Mouse (Mus musculus) CH12.LX (cell line): ENCODE results near the gene Gm44973. TPM values are rescaled to one million over a fixed set of nuclear protein-coding genes. Genes with fewer than 3 reads are reported as not detected.

Experiments used
- DNase-seq: peaks from one replicate; pipeline ENCODE4 v3.0.0-alpha.2; 2013; ENCODE audit errors: extremely low read depth
- H3K27ac ChIP-seq: 2 replicates; pipeline ENCODE4 v1.5.1; 2012; ENCODE audit warnings: low read depth, mild to moderate bottlenecking, control low read depth, moderate library complexity; ENCODE audit not compliant: insufficient read depth
- H3K27me3 ChIP-seq: replicated peaks from 2 replicates; pipeline ENCODE3; 2012; ENCODE audit warnings: inconsistent platforms
- H3K36me3 ChIP-seq, 2 experiments: replicated peaks in 1 of 2; 2 replicates each; pipeline versions ENCODE3 to v1.6.1; 2012; ENCODE audit warnings: inconsistent platforms in 1 of 2, low read length in 1 of 2, mild to moderate bottlenecking in 1 of 2, mixed read lengths in 1 of 2, moderate library complexity in 1 of 2; ENCODE audit not compliant: control insufficient read depth in 1 of 2, insufficient read depth in 1 of 2
- H3K4me1 ChIP-seq, 2 experiments: 2 replicates each; pipeline ENCODE4 v1.6.1; 2012; ENCODE audit warnings: inconsistent platforms in 1 of 2, moderate library complexity in 1 of 2; ENCODE audit not compliant: insufficient read depth in 2 of 2, control insufficient read depth in 1 of 2
- H3K4me2 ChIP-seq: 2 replicates; pipeline ENCODE4 v1.6.1; 2012; ENCODE audit warnings: low read depth, mild to moderate bottlenecking, control low read depth; ENCODE audit not compliant: poor library complexity, insufficient read depth, severe bottlenecking
- H3K4me3 ChIP-seq, 3 experiments: fragments of 150-350 bp in 1 of 3; sonication (generic) in 1 of 3; replicated peaks in 1 of 3; 2 replicates each; pipeline versions ENCODE3 to v1.5.1; 2011 to 2012; ENCODE audit warnings: low read depth in 2 of 3, low read length in 2 of 3, mild to moderate bottlenecking in 2 of 3, moderate library complexity in 2 of 3, control low read depth in 1 of 3, improper control_type of control experiment in 1 of 3, inconsistent platforms in 1 of 3, mixed read lengths in 1 of 3; ENCODE audit not compliant: poor library complexity in 1 of 3
- H3K79me2 ChIP-seq: replicated peaks from 2 replicates; pipeline ENCODE4 v1.6.1; 2012; ENCODE audit warnings: mild to moderate bottlenecking, moderate library complexity; ENCODE audit not compliant: control insufficient read depth, poor library complexity, insufficient read depth, severe bottlenecking; ENCODE audit errors: extremely low read depth
- H3K9ac ChIP-seq: 2 replicates; pipeline ENCODE4 v1.6.1; 2012; ENCODE audit warnings: low read depth, mild to moderate bottlenecking, control low read depth, moderate library complexity; ENCODE audit not compliant: insufficient read depth
- H3K9me3 ChIP-seq: replicated peaks from 2 replicates; pipeline ENCODE3; 2012; ENCODE audit warnings: low read length, inconsistent platforms, mixed read lengths
- BHLHE40 ChIP-seq: IDR thresholded peaks from 2 replicates; pipeline ENCODE4 v1.6.1; 2011; ENCODE audit warnings: mild to moderate bottlenecking, low read depth, low read length, improper control_type of control experiment
- CTCF ChIP-seq, 2 experiments: IDR thresholded peaks in 1 of 2; conservative IDR thresholded peaks in 1 of 2; 2 replicates each; pipeline ENCODE4 v1.5.1; 2011 to 2012; ENCODE audit warnings: low read depth in 2 of 2, low read length in 2 of 2, improper control_type of control experiment in 1 of 2, inconsistent platforms in 1 of 2, mild to moderate bottlenecking in 1 of 2, moderate library complexity in 1 of 2
- E2F4 ChIP-seq: IDR thresholded peaks from 2 replicates; pipeline ENCODE4 v1.6.1; 2011; ENCODE audit warnings: low read depth, low read length, improper control_type of control experiment; ENCODE audit not compliant: insufficient replicate concordance
- EP300 ChIP-seq: IDR thresholded peaks from 2 replicates; pipeline ENCODE4 v1.6.1; 2011; ENCODE audit warnings: low read length, improper control_type of control experiment
- GABPA ChIP-seq: IDR thresholded peaks from 2 replicates; pipeline ENCODE4 v1.6.1; 2012; ENCODE audit warnings: low read depth, low read length, improper control_type of control experiment, inconsistent platforms; ENCODE audit not compliant: insufficient replicate concordance
- HCFC1 ChIP-seq: IDR thresholded peaks from 2 replicates; pipeline ENCODE4 v1.6.1; 2012; ENCODE audit warnings: low read depth, mild to moderate bottlenecking, inconsistent platforms, low read length, improper control_type of control experiment
- IRF4 ChIP-seq: IDR thresholded peaks from 2 replicates; pipeline ENCODE4 v1.6.1; 2014; ENCODE audit warnings: low read depth, mild to moderate bottlenecking, inconsistent platforms, low read length, improper control_type of control experiment
- MAFK ChIP-seq: IDR thresholded peaks from 2 replicates; pipeline ENCODE4 v1.6.1; 2011; ENCODE audit warnings: low read length, improper control_type of control experiment; ENCODE audit not compliant: insufficient replicate concordance
- MAX ChIP-seq: IDR thresholded peaks from 2 replicates; pipeline ENCODE4 v1.6.1; 2011; ENCODE audit warnings: low read length, improper control_type of control experiment
- MXI1 ChIP-seq: IDR thresholded peaks from 2 replicates; pipeline ENCODE4 v1.6.1; 2011; ENCODE audit warnings: mild to moderate bottlenecking, low read depth, low read length, improper control_type of control experiment
- MYC ChIP-seq: IDR thresholded peaks from 2 replicates; pipeline ENCODE4 v1.6.1; 2011; ENCODE audit warnings: low read depth, mild to moderate bottlenecking, improper control_type of control experiment, low read length
- NRF1 ChIP-seq: IDR thresholded peaks from 2 replicates; pipeline ENCODE4 v1.6.1; 2014; ENCODE audit warnings: low read depth, mild to moderate bottlenecking, inconsistent platforms, low read length, improper control_type of control experiment, moderate library complexity
- PAX5 ChIP-seq: IDR thresholded peaks from 2 replicates; pipeline ENCODE4 v1.6.1; 2012; ENCODE audit warnings: low read length, inconsistent platforms, mixed read lengths
- RCOR1 ChIP-seq: conservative IDR thresholded peaks from 2 replicates; pipeline ENCODE4 v1.6.1; 2012; ENCODE audit warnings: low read depth, mild to moderate bottlenecking, inconsistent platforms, low read length, improper control_type of control experiment
- TCF12 ChIP-seq: IDR thresholded peaks from 2 replicates; pipeline ENCODE4 v1.6.1; 2014; ENCODE audit warnings: low read depth, mild to moderate bottlenecking, inconsistent platforms, low read length, improper control_type of control experiment
- UBTF ChIP-seq: IDR thresholded peaks from 2 replicates; pipeline ENCODE4 v1.6.1; 2012; ENCODE audit warnings: low read depth, mild to moderate bottlenecking, inconsistent platforms, low read length, improper control_type of control experiment, moderate library complexity
- USF2 ChIP-seq: conservative IDR thresholded peaks from 2 replicates; pipeline ENCODE4 v1.6.1; 2011; ENCODE audit warnings: low read depth, low read length, improper control_type of control experiment
- ZC3H11A ChIP-seq: IDR thresholded peaks from 2 replicates; pipeline ENCODE4 v1.6.1; 2012; ENCODE audit warnings: low read depth, mild to moderate bottlenecking, inconsistent platforms, low read length, improper control_type of control experiment
- ZKSCAN1 ChIP-seq: IDR thresholded peaks from 2 replicates; pipeline ENCODE4 v1.6.1; 2012; ENCODE audit warnings: low read depth, inconsistent platforms, low read length, improper control_type of control experiment, borderline replicate concordance
- ZMIZ1 ChIP-seq: IDR thresholded peaks from 2 replicates; pipeline ENCODE4 v1.6.1; 2012; ENCODE audit warnings: low read depth, mild to moderate bottlenecking, inconsistent platforms, low read length, improper control_type of control experiment
- dilution Hi-C: fragments of 300-500 bp; cut with MboI; formaldehyde crosslinking; loops from 2 replicates; pipeline ENCODE4 v1.14.3; 2020; ENCODE audit warnings: low sequenced_read_pairs; ENCODE audit not compliant: extremely low pct_unique_long_range_greater_than_20kb, extremely low pct_ligation_motif_present
- in situ Hi-C: fragments of 300-500 bp; cut with MboI; formaldehyde crosslinking; loops from 3 replicates; pipeline ENCODE4 v1.14.3; 2019; ENCODE audit warnings: low sequenced_read_pairs, low pct_ligation_motif_present, low pct_unique_long_range_greater_than_20kb, mixed read lengths
- polyA plus RNA-seq: library from polyadenylated mRNA; unstranded; fragments of >175 nt; gene quantifications from 2 replicates; pipeline ENCODE4 v1.2.1, GENCODE M21; 2012; ENCODE audit warnings: low read depth; ENCODE audit not compliant: insufficient read length
- total RNA-seq, 2 experiments: library from RNA; depleted of rRNA; stranded (reverse); fragments of 300-350 nt in 1 of 2; fragments of >200 nt in 1 of 2; gene quantifications; 2 replicates each; pipeline ENCODE4 v1.2.3; 2012 to 2014

Gene Gm44973
- total and polyA plus RNA-seq, 3 experiments, result 1.3 to 6.3 TPM; not detected in 1

DNA sequence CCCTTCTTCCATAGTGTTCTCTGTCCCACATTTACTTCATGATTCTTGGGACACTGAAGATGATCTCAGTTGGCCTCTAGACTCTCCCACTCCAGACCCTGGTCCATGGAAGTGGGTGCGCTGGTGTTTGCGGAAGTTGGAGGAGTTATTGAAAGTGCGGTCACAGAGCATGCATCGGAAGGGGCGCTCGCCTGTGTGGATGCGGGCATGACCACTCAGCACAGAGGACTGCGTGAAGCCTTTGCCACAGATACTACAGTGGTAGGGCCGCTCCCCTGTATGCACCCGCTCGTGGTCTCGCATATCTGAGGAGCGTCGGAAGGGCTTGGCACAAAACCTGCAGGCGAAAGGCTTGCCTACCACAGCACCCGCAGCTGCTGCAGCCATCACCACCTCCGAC is 20.3 kb downstream of the Gm44973 start:
- H3K36me3 ChIP-seq, result peaks cover 27 to 57% of the 10 kb centered on the region in 2 experiments
- no peaks in the 10 kb centered on the region for H3K27me3 ChIP-seq
- H3K9me3 ChIP-seq, result peaks cover 13% of the 10 kb centered on the region
- no peak overlapping the region for H3K4me3 ChIP-seq
- in situ Hi-C loops (no loop called here), dilution Hi-C loops (no loop called here)
- H3K27ac ChIP-seq, result no peak overlapping the region
- H3K4me1 ChIP-seq, result peaks cover 4 to 17% of the 10 kb centered on the region in 2 experiments
- no peak overlapping the region for H3K4me2 ChIP-seq
- H3K79me2 ChIP-seq, result 0 out of 2 replicates have a peak, but pooled peaks cover 5% of the 10 kb centered on the region
- TF ChIP-seq E2F4 (no peak), USF2 (no peak), MXI1 (no peak), PAX5 (no peak), ZKSCAN1 (no peak), RCOR1 (no peak), MYC (no peak), HCFC1 (no peak), BHLHE40 (no peak), ZMIZ1 (no peak), UBTF (no peak)
- no peak overlapping the region for H3K9ac ChIP-seq
- no peak for DNase-seq

DNA sequence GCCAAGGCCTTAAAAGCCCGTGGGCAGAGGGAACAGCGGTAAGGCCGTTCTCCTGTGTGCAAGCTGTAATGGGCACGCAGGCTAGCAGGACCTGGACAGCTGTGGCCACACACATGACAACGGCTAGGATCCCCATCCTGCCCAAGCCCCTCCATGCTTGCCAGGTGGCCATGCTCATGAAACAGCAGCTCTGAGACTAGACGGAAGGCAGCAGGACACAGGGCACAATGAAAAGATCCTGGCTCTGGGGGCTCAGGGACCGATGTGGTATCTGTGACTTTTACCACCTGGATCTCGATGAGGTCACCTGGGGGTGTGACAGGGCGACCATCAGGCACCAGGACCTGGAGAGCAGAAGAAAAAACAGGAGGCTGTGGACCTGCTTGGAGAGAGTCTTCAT is 20.8 kb downstream of the Gm44973 start:
- dilution Hi-C loops, result no loop called here
- Histone ChIP-seq H3K9me3 (peaks cover 8% of the 10 kb centered on the region), H3K27ac (no peak overlapping the region)

More for the DNA sequence above, 20.8 kb downstream of the Gm44973 start:
- Histone ChIP-seq H3K9ac (no peak overlapping the region), H3K4me2 (no peak overlapping the region), H3K4me3 (no peak overlapping the region), H3K36me3 (peaks cover 22 to 54% of the 10 kb centered on the region in 2 experiments), H3K79me2 (0 out of 2 replicates have a peak, but pooled peaks cover 5% of the 10 kb centered on the region), H3K27me3 (no peaks in the 10 kb centered on the region), H3K4me1 (peaks cover 4 to 17% of the 10 kb centered on the region in 2 experiments)
- TF ChIP-seq ZC3H11A (no peak), MAFK (no peak), MAX (no peak), IRF4 (no peak), NRF1 (no peak), HCFC1 (no peak), CTCF (conservative IDR thresholded peaks at IDR 0.05 in 1 of 2, IDR thresholded peaks at IDR 0.05 in 1 of 2; ENCODE audit: low read depth in 2 of 2, low read length in 2 of 2) (no peak), ZKSCAN1 (no peak), GABPA (no peak), EP300 (no peak), TCF12 (no peak), ZMIZ1 (no peak)
- in situ Hi-C loops, result no loop called here
- no peak for DNase-seq
